Mouse (Mus musculus): ENCODE results near the gene Ptprz1.

DNA sequence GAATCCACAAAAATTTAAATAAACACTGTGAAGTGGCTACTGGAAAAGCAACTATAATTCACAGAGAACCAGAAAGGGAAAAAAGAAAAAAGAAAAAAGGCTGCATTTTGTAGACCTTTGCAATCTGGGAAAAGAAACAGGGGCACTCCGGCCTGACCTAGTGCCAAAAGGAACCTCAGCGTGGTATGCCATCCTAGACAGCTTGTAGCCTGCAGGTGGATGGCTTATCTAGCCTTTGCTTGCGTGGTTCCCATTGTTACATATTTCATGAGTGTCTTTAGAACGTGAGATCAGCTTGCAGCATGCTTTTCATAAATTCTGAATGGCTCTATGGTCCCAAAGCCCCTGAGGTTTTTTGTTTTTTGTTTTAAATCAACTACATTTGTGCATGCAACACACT lies 61.8 kb downstream of the Ptprz1 start:
- no peak for TF ChIP-seq CTCF (IDR thresholded peaks at IDR 0.05; ENCODE audit: borderline replicate concordance, control insufficient read depth, extremely low read depth, insufficient read depth, low read length, poor library complexity)
- TF ChIP-seq POLR2A (IDR thresholded peaks at IDR 0.05; ENCODE audit: control insufficient read depth, extremely low read depth, insufficient read depth, low read length, poor library complexity) = no peak
